Mouse (Mus musculus) small intestine, adult 2 months (tissue): ENCODE measurements around the gene Shisa4. TPM values are rescaled to one million over a fixed set of nuclear protein-coding genes. Genes with fewer than 3 reads are reported as not detected.

ENCODE experiments used
- H3K27ac ChIP-seq: fragments of 200-500 bp; 2 replicates; pipeline ENCODE4 v1.5.1; 2012; ENCODE audit warnings: low read depth, low read length, control low read depth, inconsistent platforms; ENCODE audit not compliant: insufficient read depth
- H3K27me3 ChIP-seq: fragments of 200-500 bp; 2 replicates; pipeline ENCODE4 v1.6.1; 2012; ENCODE audit warnings: mild to moderate bottlenecking, moderate library complexity, low read length, inconsistent platforms; ENCODE audit not compliant: control insufficient read depth, insufficient read depth
- H3K36me3 ChIP-seq: fragments of 200-500 bp; 2 replicates; pipeline ENCODE4 v1.6.1; 2012; ENCODE audit warnings: mild to moderate bottlenecking, low read length, control low read depth, inconsistent platforms; ENCODE audit not compliant: control insufficient read depth, insufficient read depth
- H3K4me1 ChIP-seq: fragments of 200-500 bp; 2 replicates; pipeline ENCODE4 v1.6.1; 2012; ENCODE audit warnings: low read length, inconsistent platforms, mixed read lengths; ENCODE audit not compliant: control insufficient read depth, insufficient read depth, insufficient read length
- H3K4me3 ChIP-seq: fragments of 200-500 bp; 2 replicates; pipeline ENCODE4 v1.5.1; 2012; ENCODE audit warnings: low read depth, mild to moderate bottlenecking, control low read depth, inconsistent platforms, low read length, moderate library complexity
- CTCF ChIP-seq: fragments of 200-500 bp; IDR thresholded peaks from 2 replicates; pipeline ENCODE4 v1.5.1; 2012; ENCODE audit warnings: low read depth, mild to moderate bottlenecking, control low read depth, inconsistent platforms, low read length, moderate library complexity, mixed read lengths; ENCODE audit not compliant: insufficient replicate concordance, insufficient read length; ENCODE audit errors: extremely low read depth
- POLR2A ChIP-seq: fragments of 200-500 bp; IDR thresholded peaks from 2 replicates; pipeline ENCODE4 v1.6.1; 2012; ENCODE audit warnings: low read depth, mild to moderate bottlenecking, control low read depth, inconsistent platforms, low read length, moderate library complexity
- WGBS: fragments of 180-500 bp; shearing (Covaris S2); methylation state at CpG from one replicate; pipeline ENCODE4 v1.1.7; 2018; 5-methylcytosine and 5-hydroxymethylcytosine counted together
- polyA plus RNA-seq: library from polyadenylated mRNA; depleted of rRNA; stranded (reverse); fragments of >200 nt; gene quantifications from 2 replicates; pipeline ENCODE4 v1.2.3, GENCODE M21; 2012; rRNA removed

Shisa4 gene
- polyA plus RNA-seq, 1 experiment: 3.9 TPM

- Histone ChIP-seq H3K4me1 (peaks cover 7% of the 10 kb centered on the region), H3K27ac (peak overlapping the region; percentile 35), H3K36me3 (no peaks in the 10 kb centered on the region), H3K4me3 (no peak overlapping the region), H3K27me3 (no peaks in the 10 kb centered on the region)
- WGBS: 53% methylated on average over 3 of the region's 3 CpGs
- TF ChIP-seq CTCF: no peak
- no peak for TF ChIP-seq POLR2A
Observed at GRCm38 (mm10) chr1:135346891-135347290, 28.1 kb downstream of the Shisa4 start.

- Histone ChIP-seq H3K36me3 (no peaks in the 10 kb centered on the region), H3K4me3 (no peak overlapping the region), H3K27ac (no peak overlapping the region), H3K4me1 (peaks cover 7% of the 10 kb centered on the region), H3K27me3 (no peaks in the 10 kb centered on the region)
- 59% methylated on average over 4 of the region's 4 CpGs for WGBS
- TF ChIP-seq CTCF (no peak), POLR2A (no peak)
Observed at GRCm38 (mm10) chr1:135344026-135344425, 31.0 kb downstream of the Shisa4 start.

GRCm38 (mm10) chr1:135341947-135342346 is 33.1 kb downstream of the Shisa4 start:
- no peaks in the 10 kb centered on the region for H3K27me3 ChIP-seq
- H3K4me1 ChIP-seq: peaks cover 2% of the 10 kb centered on the region
- H3K4me3 ChIP-seq: no peak overlapping the region
- H3K36me3 ChIP-seq: no peaks in the 10 kb centered on the region
- no peak for TF ChIP-seq POLR2A
- TF ChIP-seq CTCF: no peak
- peak overlapping the region; percentile 21; the same call in 1 of the 2 replicates for H3K27ac ChIP-seq
- 78% methylated on average over 8 of the region's 8 CpGs for WGBS

GRCm38 (mm10) chr1:135330578-135330977 is 44.5 kb downstream of the Shisa4 start:
- 47% methylated on average over 6 of the region's 6 CpGs for WGBS
- Histone ChIP-seq H3K27ac (no peak overlapping the region), H3K4me1 (no peaks in the 10 kb centered on the region), H3K4me3 (no peak overlapping the region), H3K27me3 (no peaks in the 10 kb centered on the region), H3K36me3 (no peaks in the 10 kb centered on the region)
- TF ChIP-seq POLR2A (no peak), CTCF (no peak)

GRCm38 (mm10) chr1:135328368-135328767 is 46.7 kb downstream of the Shisa4 start:
- no peak overlapping the region for H3K27ac ChIP-seq
- 78% methylated on average over 5 of the region's 5 CpGs for WGBS
- no peak overlapping the region for H3K4me3 ChIP-seq
- TF ChIP-seq CTCF (no peak), POLR2A (no peak)
- no peaks in the 10 kb centered on the region for H3K27me3 ChIP-seq
- no peaks in the 10 kb centered on the region for H3K36me3 ChIP-seq
- H3K4me1 ChIP-seq: peaks cover under 1% of the 10 kb centered on the region; the same call in 1 of the 2 replicates

- peak overlapping the region; percentile 53; the same call in 1 of the 2 replicates for H3K27ac ChIP-seq
- H3K36me3 ChIP-seq: no peaks in the 10 kb centered on the region
- H3K4me3 ChIP-seq: peak overlapping the region; percentile 42
- H3K4me1 ChIP-seq: peaks cover 3% of the 10 kb centered on the region; the same call in 1 of the 2 replicates
- no peaks in the 10 kb centered on the region for H3K27me3 ChIP-seq
- TF ChIP-seq CTCF (no peak), POLR2A (no peak)
- WGBS: 72% methylated on average over 2 of the region's 2 CpGs
Observed at GRCm38 (mm10) chr1:135325934-135326333, 49.1 kb downstream of the Shisa4 start.

GRCm38 (mm10) chr1:135324571-135324970 is 50.5 kb downstream of the Shisa4 start, which contains the start of gene Lmod1:
Lmod1 (plus strand) TSS chr1:135324807.
- Histone ChIP-seq H3K4me1 (peaks cover 3% of the 10 kb centered on the region; the same call in 1 of the 2 replicates), H3K27ac (peak within 1 kb of the TSS; percentile 78), H3K27me3 (no peaks in the 10 kb centered on the region; the same call in 1 of the 2 replicates), H3K36me3 (no peaks in the 10 kb centered on the region), H3K4me3 (peak within 1 kb of the TSS; percentile 50)
- TF ChIP-seq POLR2A: no peak
- TF ChIP-seq CTCF: no peak
- 37% methylated on average over 8 of the region's 8 CpGs for WGBS

GRCm38 (mm10) chr1:135323367-135323901 is 51.6 kb downstream of the Shisa4 start:
- H3K27me3 ChIP-seq: no peaks in the 10 kb centered on the region; the same call in 1 of the 2 replicates
- H3K4me3 ChIP-seq: no peak overlapping the region
- H3K27ac ChIP-seq: no peak overlapping the region
- TF ChIP-seq CTCF (no peak), POLR2A (no peak)
- H3K36me3 ChIP-seq: no peaks in the 10 kb centered on the region
- peaks cover 3% of the 10 kb centered on the region; the same call in 1 of the 2 replicates for H3K4me1 ChIP-seq
- WGBS: 37% methylated on average over 7 of the region's 7 CpGs

Other genes with a start within 250 kb of the Shisa4 start
- gene Ptpn7, start 242.5 kb downstream of the Shisa4 start, polyA plus RNA-seq: 3.9 and 5.4 TPM in 2 replicates
- 31.0 and 82.9 TPM in 2 replicates for gene Arl8a, start 228.4 kb downstream of the Shisa4 start, polyA plus RNA-seq
- gene Gpr37l1, start 207.6 kb downstream of the Shisa4 start, polyA plus RNA-seq: 1.9 and 2.2 TPM in 2 replicates
- 110 and 185 TPM in 2 replicates for gene Elf3, start 116.7 kb downstream of the Shisa4 start, polyA plus RNA-seq
- 66.3 and 103 TPM in 2 replicates for gene Rnpep, start 91.2 kb downstream of the Shisa4 start, polyA plus RNA-seq
- gene Timm17a, start 61.5 kb downstream of the Shisa4 start, polyA plus RNA-seq: 22.5 and 24.1 TPM in 2 replicates
- gene Lmod1, start 50.4 kb downstream of the Shisa4 start, polyA plus RNA-seq: 13.3 and 16.0 TPM in 2 replicates
- gene Ipo9, start 55.3 kb upstream of the Shisa4 start, polyA plus RNA-seq: 20.8 and 28.8 TPM in 2 replicates
- 4.7 and 6.2 TPM in 2 replicates for gene Nav1, start 232.1 kb upstream of the Shisa4 start, polyA plus RNA-seq